Mouse (Mus musculus) adrenal gland, postnatal 10 days (tissue): Measurements from ENCODE around the gene Ess2. TPM values are rescaled to one million over a fixed set of nuclear protein-coding genes. Genes with fewer than 3 reads are reported as not detected.
"Not testable (repeated sequence)": the region's sequence is repeated elsewhere in the genome, so short reads cannot be mapped to it uniquely, and the experiment has no call there.

Source experiments
- DNase-seq: peaks from one replicate; pipeline ENCODE4 v3.0.0; 2021; ENCODE audit warnings: mixed read lengths
- long read RNA-seq, 2 experiments: library from polyadenylated mRNA; stranded (forward); transcript quantifications; one replicate each; pipeline ENCODE4 v2.0.0; 2021
- total RNA-seq, 2 experiments: library from RNA; stranded (reverse); gene quantifications; 2 replicates each; pipeline ENCODE4 v1.2.3; 2021

Gene Ess2
- total RNA-seq, result 10 to 100 TPM; 19.4 to 23.1 TPM
- long read RNA-seq, experiment 1, transcript Ess2-201 (10 exons, 2,821 nt), result major isoform, 24 of 38 reads
- long read RNA-seq, experiment 1, transcript Ess2-205 (10 exons, 2,785 nt), result minor isoform, 7 of 38 reads
- long read RNA-seq, experiment 1, partial matches to known transcripts, result 4 of 38 reads
- long read RNA-seq, experiment 1, other reads (novel, unspliced or antisense), result 3 of 38 reads
- long read RNA-seq, experiment 2, transcript Ess2-201 (10 exons, 2,821 nt), result major isoform, 9 of 22 reads
- long read RNA-seq, experiment 2, partial matches to known transcripts, result 1 of 22 reads
- long read RNA-seq, experiment 2, other reads (novel, unspliced or antisense), result 8 of 22 reads

DNA sequence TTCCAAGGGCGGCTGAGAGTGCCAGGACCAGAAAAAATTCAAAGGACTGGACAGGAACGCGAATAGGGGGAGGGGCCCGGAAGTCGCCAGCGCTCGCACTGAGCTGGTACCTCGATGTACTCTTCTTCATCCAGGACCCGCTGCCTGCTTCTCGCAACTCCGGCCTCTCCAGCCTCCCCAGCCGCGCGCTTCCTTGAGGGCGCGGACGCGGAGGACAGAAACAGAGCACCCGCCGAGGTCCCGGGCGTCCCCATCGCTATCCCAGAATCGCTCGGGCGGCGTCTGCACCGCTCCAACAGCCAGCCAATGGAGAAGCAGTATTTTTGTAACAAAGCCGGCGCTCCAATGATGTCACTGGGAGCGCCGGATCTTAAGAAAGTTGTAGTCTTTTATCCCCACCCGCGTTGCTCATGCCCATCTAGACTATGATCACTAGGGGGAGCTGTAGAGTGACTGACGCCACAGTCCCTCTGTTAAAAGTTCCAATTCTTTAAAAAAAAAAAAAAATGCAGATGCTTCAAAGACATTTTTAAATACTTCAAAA lies at the start of gene Ess2:
Gene Ess2 (minus strand): TSS at position 297 of the 544 bp plus-strand sequence.
- DNase-seq, result peak; percentile 90

DNA sequence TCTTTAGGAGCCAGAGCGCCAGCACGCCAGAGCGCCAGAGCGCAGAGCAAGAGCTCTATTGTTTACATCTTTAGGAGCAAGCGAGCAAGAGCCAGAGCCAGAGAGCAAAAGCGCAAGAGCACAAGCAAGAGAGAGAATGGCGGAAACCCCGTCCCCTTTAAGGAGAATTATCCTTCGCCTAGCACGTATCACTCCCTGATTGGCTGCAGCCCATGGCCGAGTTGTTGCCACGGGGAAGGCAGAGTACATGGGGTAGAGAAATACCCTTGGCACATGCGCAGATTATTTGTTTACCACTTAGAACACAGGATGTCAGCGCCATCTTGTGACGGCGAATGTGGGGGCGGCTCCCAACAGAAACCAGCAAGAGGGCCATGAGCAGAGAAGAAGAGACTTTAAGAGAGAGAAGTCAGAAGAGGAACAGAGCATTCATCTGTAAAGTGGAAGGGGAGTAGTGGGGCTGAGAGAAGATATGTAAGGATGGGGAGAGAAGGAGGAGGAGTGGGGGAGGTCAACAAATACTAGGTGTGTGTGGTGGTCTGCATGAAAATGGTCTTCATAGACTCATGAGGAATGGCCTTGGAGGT lies 45.0 kb upstream of the Ess2 start:
- not testable (repeated sequence) for DNase-seq

DNA sequence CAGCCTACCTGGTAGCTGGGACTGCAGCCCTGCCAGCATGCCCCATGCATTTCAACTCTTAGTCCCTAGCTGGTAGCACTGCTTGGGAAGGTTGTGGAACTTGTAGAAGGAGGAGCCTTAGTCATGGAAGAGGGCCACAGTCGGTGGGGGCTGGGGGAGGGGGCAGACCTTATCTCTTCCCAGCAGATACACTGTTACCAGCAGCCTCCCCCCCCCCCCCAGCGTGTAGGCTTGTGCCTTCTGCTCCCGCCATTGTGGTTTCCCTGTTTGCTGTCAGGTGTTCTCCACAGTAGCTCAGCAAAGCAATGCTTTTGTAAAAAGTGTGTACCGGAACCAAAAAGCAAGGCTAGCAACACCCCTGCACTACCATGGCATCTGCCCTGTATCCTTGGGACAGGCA lies 40.5 kb upstream of the Ess2 start:
- DNase-seq, result no peak

GRCm38 (mm10) chr16:17950068-17950467 lies 38.9 kb upstream of the Ess2 start:
- no peak for DNase-seq

- DNase-seq, result no peak
Measured at GRCm38 (mm10) chr16:17949421-17949877, 38.3 kb upstream of the Ess2 start.

- no peak for DNase-seq
Measured at GRCm38 (mm10) chr16:17945081-17945831, 34.1 kb upstream of the Ess2 start.

DNA sequence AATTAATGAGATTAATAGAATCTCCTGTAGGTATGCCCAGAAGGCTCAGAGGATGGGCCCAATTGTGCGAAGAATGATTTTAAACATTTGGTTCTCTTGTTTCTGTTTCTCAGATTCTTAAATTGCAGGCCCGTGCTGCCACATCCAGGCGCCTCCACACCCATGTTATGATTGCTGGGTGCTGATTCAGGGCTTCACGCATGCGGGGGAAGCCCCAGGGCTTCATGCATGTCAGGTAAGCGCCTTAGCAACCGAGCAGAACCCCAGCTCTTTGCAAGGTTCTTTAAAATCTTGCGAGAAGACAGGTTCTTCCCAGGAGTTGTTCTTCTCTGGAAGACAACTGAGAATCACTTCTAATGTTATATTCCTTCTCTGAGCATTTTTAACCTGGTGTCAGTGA lies 32.3 kb upstream of the Ess2 start:
- DNase-seq, result no peak

DNA sequence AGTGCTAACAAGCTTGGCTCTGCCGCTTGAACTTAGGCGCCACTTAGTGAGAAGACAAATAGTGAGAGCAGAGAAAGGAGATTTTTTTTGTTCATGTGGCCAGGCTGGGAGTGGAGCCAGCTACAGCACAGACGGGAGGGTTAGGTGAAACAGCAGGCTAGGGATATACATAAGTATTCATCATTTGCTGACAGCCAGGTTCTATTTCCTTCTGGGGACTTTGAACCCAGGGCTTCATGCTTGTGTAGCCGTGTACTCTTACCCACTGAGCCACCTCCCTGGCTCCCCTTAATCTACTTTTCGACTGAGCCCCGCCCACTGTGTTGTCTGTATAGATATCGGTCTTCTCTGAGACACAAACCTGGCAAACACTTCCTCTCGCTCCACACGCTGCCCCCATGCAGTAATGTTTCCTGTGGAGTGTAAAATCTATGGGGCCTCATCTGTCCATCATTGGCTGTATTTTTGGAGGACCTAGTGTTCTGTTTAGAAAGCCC lies 28.2 kb upstream of the Ess2 start:
- DNase-seq, result no peak

- peak; percentile 82 for DNase-seq
Measured at GRCm38 (mm10) chr16:17938821-17939220, 27.7 kb upstream of the Ess2 start.

- no peak for DNase-seq
Measured at GRCm38 (mm10) chr16:17938187-17938586, 27.0 kb upstream of the Ess2 start.

GRCm38 (mm10) chr16:17936776-17937175 lies 25.6 kb upstream of the Ess2 start:
- peak; percentile 58 for DNase-seq

DNA sequence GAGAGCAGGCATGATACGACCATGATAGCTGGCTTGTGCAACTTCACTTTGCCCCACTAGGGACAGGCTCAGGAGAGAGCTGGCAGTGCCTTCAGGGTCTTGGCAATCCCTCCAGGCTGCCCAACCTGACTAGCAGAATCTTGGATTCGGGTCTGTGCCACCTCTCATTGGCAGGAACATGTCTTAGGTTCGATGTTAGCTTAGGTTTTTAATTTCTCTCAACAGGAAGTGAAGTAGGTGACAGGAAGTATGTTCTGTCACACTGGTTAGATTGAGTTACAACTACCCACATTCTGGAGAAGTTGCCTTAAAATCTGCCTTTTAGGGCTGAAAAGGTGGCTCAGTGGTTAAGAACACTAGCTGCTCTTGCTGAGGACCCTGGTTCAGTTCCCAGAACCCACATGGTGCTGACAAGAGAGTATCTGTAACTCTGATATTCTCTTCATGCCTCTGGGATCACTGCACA lies 23.3 kb upstream of the Ess2 start:
- DNase-seq, result peak; percentile 62

DNA sequence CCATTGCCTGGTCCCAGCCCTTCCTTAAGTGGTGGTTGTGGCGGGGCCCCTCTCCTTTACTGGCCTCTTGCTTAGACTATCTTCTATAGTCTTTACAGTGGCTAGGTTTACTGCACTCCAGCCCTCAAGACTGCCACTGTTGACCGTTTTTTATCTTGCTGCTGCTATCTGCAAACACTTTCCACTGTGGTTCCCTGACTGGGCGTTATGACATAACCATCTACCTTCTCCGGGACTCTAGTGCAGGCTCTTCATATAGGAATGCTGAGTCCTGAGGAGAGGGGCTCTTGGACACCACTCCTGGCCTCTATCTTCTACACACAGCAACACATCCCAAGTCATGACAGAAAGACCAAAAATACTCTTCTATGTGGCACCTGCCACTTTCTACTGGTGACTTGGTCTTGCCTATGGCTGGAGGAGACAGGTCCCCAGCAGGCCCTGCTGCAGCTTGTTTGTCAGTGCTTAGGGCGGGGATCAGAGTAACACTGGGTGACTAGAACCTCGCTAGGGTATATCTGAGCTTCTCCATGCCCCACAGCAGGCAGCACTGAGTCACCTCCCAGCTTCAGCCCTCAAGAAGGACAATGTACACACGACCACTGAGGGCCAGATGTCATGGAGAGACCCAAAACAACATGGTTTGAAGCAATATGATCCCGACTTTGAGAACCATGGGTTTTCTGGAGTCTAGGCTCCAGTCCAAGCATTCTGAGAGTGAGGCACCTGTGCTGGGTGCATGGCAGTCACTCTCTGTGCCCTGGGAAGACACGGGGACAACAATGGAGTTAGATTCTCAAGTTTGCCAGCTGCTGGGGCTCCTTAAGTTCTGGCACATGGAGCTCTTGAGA lies 22.7 kb upstream of the Ess2 start:
- DNase-seq, result no peak

- no peak for DNase-seq
Measured at GRCm38 (mm10) chr16:17931906-17932460, 20.8 kb upstream of the Ess2 start.

DNA sequence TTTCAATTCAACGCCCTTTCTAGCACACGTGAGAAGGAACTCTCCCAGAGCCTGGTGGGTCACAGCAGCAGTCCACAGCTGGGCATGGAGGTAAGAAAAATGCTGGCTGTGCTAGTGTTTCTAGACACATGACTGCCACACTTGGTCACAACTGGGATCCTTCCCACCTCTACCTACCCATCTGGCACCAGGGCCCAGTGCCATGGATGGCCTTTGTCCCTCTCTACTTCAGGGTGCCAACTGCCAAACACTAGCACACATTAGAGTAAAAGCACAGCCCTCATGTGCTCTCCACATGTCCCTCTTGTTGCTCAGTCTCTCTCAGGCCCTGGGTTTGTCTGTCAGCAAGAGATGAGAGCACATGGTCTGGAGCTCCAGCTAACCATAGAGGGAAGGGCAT lies 18.5 kb upstream of the Ess2 start:
- DNase-seq, result no peak

DNA sequence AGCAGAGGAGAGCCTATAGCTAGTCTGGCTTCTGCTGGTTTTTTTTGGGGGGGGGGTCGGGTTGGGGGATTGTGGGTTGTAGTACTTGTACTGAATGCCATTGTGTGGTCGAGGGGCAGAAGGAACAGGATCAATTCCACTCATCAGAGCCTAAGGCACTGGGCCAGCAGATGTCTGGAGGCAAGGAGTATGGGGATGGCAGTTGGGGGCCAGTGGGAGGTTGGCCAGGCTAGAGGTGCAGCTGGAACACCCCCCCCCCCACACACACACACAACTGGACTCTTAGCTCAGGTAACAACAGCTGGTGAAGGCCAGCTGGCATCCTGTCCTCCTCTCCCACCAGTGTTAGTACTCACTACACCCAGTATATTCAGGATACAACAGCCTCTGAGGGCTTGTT lies 18.1 kb upstream of the Ess2 start:
- no peak for DNase-seq

DNA sequence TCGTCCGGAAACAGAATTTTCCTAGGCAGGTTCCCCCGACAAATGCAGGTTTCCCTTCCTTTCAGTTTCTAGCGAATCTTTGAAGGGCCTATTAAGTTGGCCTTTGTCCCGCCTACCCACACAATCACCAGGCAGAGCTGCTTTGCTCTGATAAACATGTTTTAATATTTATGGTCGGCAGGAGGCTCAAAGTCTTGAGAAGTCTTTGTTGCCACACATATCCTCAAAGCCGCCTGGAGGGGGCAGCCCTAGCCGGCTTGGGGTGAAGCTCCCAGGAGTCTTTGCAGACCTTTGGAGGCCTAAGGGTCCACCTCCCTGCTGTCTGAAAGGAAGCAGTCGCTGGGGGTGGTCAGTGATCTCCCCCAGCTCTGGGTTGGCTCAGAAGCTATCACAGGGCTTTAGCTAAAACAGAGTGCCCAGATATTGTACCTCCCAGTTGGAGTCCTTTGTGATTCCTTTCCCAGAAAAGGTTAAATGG lies 17.5 kb upstream of the Ess2 start:
- DNase-seq, result peak; percentile 82

GRCm38 (mm10) chr16:17928087-17928580 lies 17.0 kb upstream of the Ess2 start, which contains the start of gene Slc25a1:
Gene Slc25a1 (minus strand): TSS chr16:17928219.
- DNase-seq, result peak; percentile 89

DNA sequence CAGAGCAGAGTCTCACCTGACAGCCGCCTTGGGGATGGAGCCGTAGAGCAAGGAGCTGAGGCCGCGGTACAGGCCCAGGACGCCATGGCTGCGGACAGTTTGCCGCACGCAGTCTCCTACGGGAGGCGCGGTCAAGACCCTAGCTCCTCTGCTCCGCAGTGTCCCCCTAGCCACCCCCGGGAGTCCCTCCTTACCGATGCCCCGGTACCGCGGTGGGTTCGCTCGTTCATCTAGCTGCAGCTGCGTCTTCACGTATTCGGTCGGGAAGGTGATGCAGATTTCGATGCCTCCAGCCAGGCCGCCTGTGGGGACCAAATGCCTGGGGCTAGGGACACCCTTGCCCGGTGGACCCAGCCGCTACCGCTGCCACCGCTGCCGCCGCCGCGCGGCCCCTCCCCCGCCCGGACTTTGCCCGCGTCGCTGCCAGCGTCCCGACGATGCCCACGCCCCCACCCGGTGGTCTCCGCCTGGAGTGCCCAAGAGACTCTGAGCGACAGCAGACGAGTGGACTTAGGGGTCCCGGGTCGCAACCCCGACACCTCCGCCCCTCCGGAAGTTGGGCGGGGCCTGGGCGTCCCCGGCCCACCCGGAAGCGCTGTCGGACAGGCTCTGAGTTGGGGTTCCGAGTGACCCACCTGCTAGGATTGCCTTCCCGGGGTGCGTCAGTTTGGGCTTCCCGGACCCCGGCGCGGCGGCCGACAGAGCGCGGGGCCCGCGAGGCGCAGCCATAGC lies 16.4 kb upstream of the Ess2 start:
- DNase-seq, result peak; percentile 70

- no peak for DNase-seq
Measured at GRCm38 (mm10) chr16:17922163-17922538, 11.0 kb upstream of the Ess2 start.
